Mouse (Mus musculus): ENCODE measurements at regions not wholly inside any gene's neighbourhood (a gene's known extent, or its start where the extent isn't known, plus 50 kb on each side); places are given as distances from the start of the nearest gene placed in this dataset.

GRCm38 (mm10) chr3:83553858-83554257, 212.3 kb upstream of the Sfrp2 start:
- no peak for DNase-seq (ENCODE audit: extremely low spot score)

GRCm38 (mm10) chr3:83556788-83557515, 209.2 kb upstream of the Sfrp2 start:
- DNase-seq (ENCODE audit: extremely low spot score) = no peak

GRCm38 (mm10) chr3:83562026-83562425, 204.1 kb upstream of the Sfrp2 start:
- DNase-seq (ENCODE audit: extremely low spot score) = no peak

- DNase-seq (ENCODE audit: extremely low spot score) = no peak
Measured at GRCm38 (mm10) chr3:83575526-83575925, 190.6 kb upstream of the Sfrp2 start.

- DNase-seq (ENCODE audit: extremely low spot score) = no peak
Measured at GRCm38 (mm10) chr3:83576155-83576554, 190.0 kb upstream of the Sfrp2 start.

- DNase-seq (ENCODE audit: extremely low spot score) = no peak
Measured at GRCm38 (mm10) chr3:83580766-83581165, 185.4 kb upstream of the Sfrp2 start.

GRCm38 (mm10) chr3:83582256-83582655, 183.9 kb upstream of the Sfrp2 start:
- no peak for DNase-seq (ENCODE audit: extremely low spot score)

- peak; percentile 72 for DNase-seq (ENCODE audit: extremely low spot score)
Measured at GRCm38 (mm10) chr3:83583071-83583672, 182.9 kb upstream of the Sfrp2 start.

GRCm38 (mm10) chr3:83586086-83586485, 180.0 kb upstream of the Sfrp2 start:
- no peak for DNase-seq (ENCODE audit: extremely low spot score)

GRCm38 (mm10) chr3:83586551-83586950, 179.6 kb upstream of the Sfrp2 start:
- DNase-seq (ENCODE audit: extremely low spot score) = no peak

GRCm38 (mm10) chr3:83589127-83589526, 177.0 kb upstream of the Sfrp2 start:
- peak; percentile 24 for DNase-seq (ENCODE audit: extremely low spot score)

- DNase-seq (ENCODE audit: extremely low spot score) = no peak
Measured at GRCm38 (mm10) chr3:83591206-83591605, 174.9 kb upstream of the Sfrp2 start.

- DNase-seq (ENCODE audit: extremely low spot score) = no peak
Measured at GRCm38 (mm10) chr3:83593321-83593720, 172.8 kb upstream of the Sfrp2 start.

GRCm38 (mm10) chr3:83601506-83601905, 164.6 kb upstream of the Sfrp2 start:
- DNase-seq (ENCODE audit: extremely low spot score) = no peak

GRCm38 (mm10) chr3:83609095-83609770, 156.9 kb upstream of the Sfrp2 start:
- no peak for DNase-seq (ENCODE audit: extremely low spot score)

- no peak for DNase-seq (ENCODE audit: extremely low spot score)
Measured at GRCm38 (mm10) chr3:83620435-83620834, 145.7 kb upstream of the Sfrp2 start.

- DNase-seq (ENCODE audit: extremely low spot score) = no peak
Measured at GRCm38 (mm10) chr3:83633032-83633431, 133.1 kb upstream of the Sfrp2 start.

- DNase-seq (ENCODE audit: extremely low spot score) = no peak
Measured at GRCm38 (mm10) chr3:83640433-83640832, 125.7 kb upstream of the Sfrp2 start.

- DNase-seq (ENCODE audit: extremely low spot score) = no peak
Measured at GRCm38 (mm10) chr3:83663716-83664115, 102.4 kb upstream of the Sfrp2 start.

GRCm38 (mm10) chr3:83676147-83676546, 90.0 kb upstream of the Sfrp2 start:
- no peak for DNase-seq (ENCODE audit: extremely low spot score)

- no peak for DNase-seq (ENCODE audit: extremely low spot score)
Measured at GRCm38 (mm10) chr3:83686611-83687010, 79.5 kb upstream of the Sfrp2 start.

- no peak for DNase-seq (ENCODE audit: extremely low spot score)
Measured at GRCm38 (mm10) chr3:83687503-83687902, 78.6 kb upstream of the Sfrp2 start.

All from embryo, embryonic 9.5 days (tissue).